In the genomic region with DNA sequence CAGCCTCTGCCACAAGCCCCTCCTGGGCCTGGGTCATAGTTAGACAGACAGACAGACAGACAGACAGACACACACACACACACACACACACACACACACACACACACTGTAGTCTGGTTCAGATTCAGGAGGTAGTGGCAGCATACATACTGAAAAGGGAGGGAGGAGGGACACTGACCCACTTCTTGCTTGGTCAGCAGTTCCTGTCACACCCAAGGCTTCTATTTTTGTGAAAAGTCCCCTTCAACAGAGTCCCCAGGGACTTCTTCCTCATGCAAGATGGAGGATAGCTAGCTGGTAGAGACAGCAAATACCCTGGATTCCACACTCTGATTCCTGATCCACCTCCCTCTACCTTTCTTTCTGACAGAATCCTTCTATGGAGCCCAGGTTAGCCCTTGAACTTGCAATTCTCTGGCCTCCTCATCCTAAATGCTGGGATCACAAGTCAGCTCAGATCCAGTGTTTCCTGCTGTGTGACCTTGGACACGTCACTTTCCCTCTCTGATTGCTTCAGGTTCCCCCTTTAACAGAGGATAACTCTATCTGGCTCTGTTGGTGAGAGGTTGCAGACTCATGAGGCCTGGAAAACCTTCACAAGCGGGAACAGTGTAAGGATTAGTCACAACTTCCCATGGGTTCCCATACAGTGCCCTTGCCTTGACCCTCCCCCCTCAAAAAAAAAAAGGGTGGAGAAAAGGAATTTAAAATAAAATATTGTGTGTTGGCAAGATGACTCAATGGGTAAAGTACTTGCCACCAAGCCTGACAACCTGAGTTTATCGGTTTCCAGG, we compare ENCODE assay signal across 15 mouse cellular contexts. TPM values are rescaled to one million over a fixed set of nuclear protein-coding genes. Genes with fewer than 3 reads are reported as not detected.
DNase-seq lines count a peak whose midpoint lies in the region; ATAC-seq and TF ChIP-seq lines count a peak whose summit lies in the region.
"Had no signal": no experiment of that assay in that cellular context is flagged by ENCODE, and none has a peak within 500 bp of the region (broad histone marks: within the 10 kb centered on the region; RNA-seq: fewer than 3 reads in every experiment).

No protein-coding gene starts in this region.

- 74% methylated on average over 3 of the region's 3 CpGs for WGBS in lung, postnatal 0 days
- WGBS in limb, embryonic 15.5 days, result 77% methylated on average over 3 of the region's 3 CpGs
- 75% methylated on average over 3 of the region's 3 CpGs for WGBS in stomach, embryonic 15.5 days

- H3K36me3 ChIP-seq in lung, postnatal 0 days (ENCODE audit: insufficient read depth, low read length), result no peaks in the 10 kb centered on the region
- H3K36me3 ChIP-seq in limb, embryonic 15.5 days, result no peaks in the 10 kb centered on the region
- H3K36me3 ChIP-seq in stomach, embryonic 15.5 days, result no peaks in the 10 kb centered on the region
- H3K36me3 ChIP-seq: heart, embryonic 15.5 days; neural tube, embryonic 12.5 days had no signal

- no peak overlapping the region for H3K4me2 ChIP-seq in lung, postnatal 0 days (replicated peaks; ENCODE audit: low read depth, low read length)
- H3K4me2 ChIP-seq in limb, embryonic 15.5 days, result no peak overlapping the region
- H3K4me2 ChIP-seq in stomach, embryonic 15.5 days, result 0 out of 2 replicates have a peak overlapping the region, but pooled peaks have one; percentile 8
- H3K4me2 ChIP-seq: heart, embryonic 15.5 days; neural tube, embryonic 12.5 days had no signal

- no peaks in the 10 kb centered on the region for H3K27me3 ChIP-seq in lung, postnatal 0 days (replicated peaks; ENCODE audit: insufficient read depth, low read length)
- no peaks in the 10 kb centered on the region for H3K27me3 ChIP-seq in limb, embryonic 15.5 days
- H3K27me3 ChIP-seq in stomach, embryonic 15.5 days (replicated peaks), result no peaks in the 10 kb centered on the region
- H3K27me3 ChIP-seq: heart, embryonic 15.5 days; neural tube, embryonic 12.5 days had no signal

- no peaks in the 10 kb centered on the region for H3K9me3 ChIP-seq in lung, postnatal 0 days (ENCODE audit: low read length)
- no peaks in the 10 kb centered on the region for H3K9me3 ChIP-seq in limb, embryonic 15.5 days
- H3K9me3 ChIP-seq in stomach, embryonic 15.5 days, result no peaks in the 10 kb centered on the region
- H3K9me3 ChIP-seq: heart, embryonic 15.5 days; neural tube, embryonic 12.5 days had no signal

- H3K4me1 ChIP-seq in lung, postnatal 0 days (ENCODE audit: insufficient read depth, low read depth, low read length), result peaks cover 7% of the 10 kb centered on the region
- peaks cover 26% of the 10 kb centered on the region for H3K4me1 ChIP-seq in limb, embryonic 15.5 days
- H3K4me1 ChIP-seq in stomach, embryonic 15.5 days, result 0 out of 2 replicates have a peak, but pooled peaks cover 11% of the 10 kb centered on the region

- ATAC-seq in lung, postnatal 0 days, result no peak; the same call in 1 of the 2 replicates
- ATAC-seq in limb, embryonic 15.5 days (ENCODE audit: insufficient number of reproducible peaks, low FRiP score, low TSS enrichment, low read depth), result no peak
- no peak for ATAC-seq in stomach, embryonic 15.5 days (ENCODE audit: insufficient read depth, low FRiP score, low read depth)

- no peak overlapping the region for H3K9ac ChIP-seq in lung, postnatal 0 days (replicated peaks; ENCODE audit: low read depth)
- H3K9ac ChIP-seq in limb, embryonic 15.5 days, result no peak overlapping the region
- H3K9ac ChIP-seq in stomach, embryonic 15.5 days, result no peak overlapping the region
- H3K9ac ChIP-seq: forebrain, postnatal 0 days; heart, embryonic 15.5 days; neural tube, embryonic 12.5 days had no signal

- H3K4me3 ChIP-seq in lung, postnatal 0 days (ENCODE audit: low read depth, low read length), result 0 out of 2 replicates have a peak overlapping the region, but pooled peaks have one; percentile 36
- no peak overlapping the region for H3K4me3 ChIP-seq in limb, embryonic 15.5 days
- H3K4me3 ChIP-seq in stomach, embryonic 15.5 days (replicated peaks), result no peak overlapping the region
- H3K4me3 ChIP-seq: heart, embryonic 15.5 days; neural tube, embryonic 12.5 days had no signal

- no peak for TF ChIP-seq CTCF in lung, postnatal 0 days (IDR thresholded peaks at IDR 0.05)

- peak; percentile 25 to 42 for DNase-seq in adrenal gland, postnatal 36 days
- no peak for DNase-seq in adrenal gland, adult 8-10 months
- DNase-seq in lung, postnatal 0 days (ENCODE audit: low spot score), result peak; percentile 45
- no peak for DNase-seq in lung, adult 18-20 months
- DNase-seq in frontal cortex, postnatal 10 days (ENCODE audit: low spot score in 2 of 2), result no peak
- no peak for DNase-seq in urinary bladder, adult 2 months (ENCODE audit: low spot score)
- DNase-seq: B cell, adult 2 months had no signal

- H3K27ac ChIP-seq in lung, postnatal 0 days (ENCODE audit: low read length), result peak overlapping the region; percentile 65
- peak overlapping the region; percentile 43 for H3K27ac ChIP-seq in limb, embryonic 15.5 days
- H3K27ac ChIP-seq in stomach, embryonic 15.5 days, result peak overlapping the region; percentile 44
- H3K27ac ChIP-seq: neural tube, embryonic 12.5 days had no signal

- no peak for TF ChIP-seq EP300 in lung, postnatal 0 days (IDR thresholded peaks at IDR 0.05)

RNA-seq across cellular contexts. Expression of a gene that starts 4.7 kb away (rescaled TPM):
- 10 to 100 TPM; 20.8 to 27.0 TPM for total RNA-seq in adrenal gland, postnatal 36 days (2021)
- 10 to 100 TPM in 2 of 4 experiments, 1 to 10 TPM in 2; 7.9 to 17.5 (median 10.3) TPM for total RNA-seq in adrenal gland, adult 8-10 months (2022)
- 266 and 308 TPM in 2 replicates for polyA plus RNA-seq in lung, postnatal 0 days (2015; fragmentation: Nextera tagmentation; extraction: Ambion mirVana)
- 29.8 and 41.9 TPM in 2 replicates for polyA plus RNA-seq in limb, embryonic 15.5 days (2015; fragmentation: Nextera tagmentation; extraction: Ambion mirVana)
- polyA plus RNA-seq in stomach, embryonic 15.5 days (2015; fragmentation: Nextera tagmentation; extraction: Ambion mirVana), result 156 and 197 TPM in 2 replicates
- 67.1 and 82.3 TPM in 2 replicates for polyA plus RNA-seq in urinary bladder, adult 2 months (2012; rRNA removed)

RNA-seq across cellular contexts. Expression of a gene that starts 23.1 kb away (rescaled TPM):
- total RNA-seq in adrenal gland, postnatal 36 days (2021), result 10 to 100 TPM; 39.0 to 41.7 TPM
- 10 to 100 TPM; 30.5 to 44.4 (median 38.2) TPM for total RNA-seq in adrenal gland, adult 8-10 months (2022)
- polyA plus RNA-seq in lung, postnatal 0 days (2015; fragmentation: Nextera tagmentation; extraction: Ambion mirVana), result 42.9 and 49.5 TPM in 2 replicates
- 43.4 and 43.9 TPM in 2 replicates for polyA plus RNA-seq in limb, embryonic 15.5 days (2015; fragmentation: Nextera tagmentation; extraction: Ambion mirVana)
- polyA plus RNA-seq in stomach, embryonic 15.5 days (2015; fragmentation: Nextera tagmentation; extraction: Ambion mirVana), result 43.5 and 53.8 TPM in 2 replicates
- polyA plus RNA-seq in urinary bladder, adult 2 months (2012; rRNA removed), result 24.5 and 27.7 TPM in 2 replicates

RNA-seq across cellular contexts. Expression of a gene that starts 31.3 kb away (rescaled TPM):
- not detected for total RNA-seq in adrenal gland, postnatal 36 days (2021)
- not detected for total RNA-seq in adrenal gland, adult 8-10 months (2022)
- 0.31 TPM in 1 of 2 replicates, not detected in the other for polyA plus RNA-seq in lung, postnatal 0 days (2015; fragmentation: Nextera tagmentation; extraction: Ambion mirVana)
- not detected in 2 replicates for polyA plus RNA-seq in limb, embryonic 15.5 days (2015; fragmentation: Nextera tagmentation; extraction: Ambion mirVana)
- 0.13 and 0.26 TPM in 2 replicates for polyA plus RNA-seq in stomach, embryonic 15.5 days (2015; fragmentation: Nextera tagmentation; extraction: Ambion mirVana)
- polyA plus RNA-seq in urinary bladder, adult 2 months (2012; rRNA removed), result 0.18 and 0.22 TPM in 2 replicates
- total RNA-seq: forebrain, postnatal 0 days; layer of hippocampus, postnatal 10 days had no signal
- polyA plus RNA-seq: embryonic facial prominence, embryonic 11.5 days; forebrain, postnatal 0 days; intestine, embryonic 14.5 days; neural tube, embryonic 12.5 days had no signal

RNA-seq across cellular contexts. Expression of a gene that starts 40.4 kb away (rescaled TPM):
- total RNA-seq in adrenal gland, postnatal 36 days (2021), result 10 to 100 TPM; 34.8 to 40.0 TPM
- total RNA-seq in adrenal gland, adult 8-10 months (2022), result 10 to 100 TPM; 25.6 to 55.5 (median 39.8) TPM
- polyA plus RNA-seq in lung, postnatal 0 days (2015; fragmentation: Nextera tagmentation; extraction: Ambion mirVana), result 33.0 and 38.3 TPM in 2 replicates
- polyA plus RNA-seq in limb, embryonic 15.5 days (2015; fragmentation: Nextera tagmentation; extraction: Ambion mirVana), result 32.7 and 37.7 TPM in 2 replicates
- polyA plus RNA-seq in stomach, embryonic 15.5 days (2015; fragmentation: Nextera tagmentation; extraction: Ambion mirVana), result 30.4 and 33.1 TPM in 2 replicates
- 48.1 and 53.3 TPM in 2 replicates for polyA plus RNA-seq in urinary bladder, adult 2 months (2012; rRNA removed)

RNA-seq across cellular contexts. Expression of a gene that starts 41.3 kb away (rescaled TPM):
- 1 to 10 TPM; 1.5 TPM for total RNA-seq in adrenal gland, postnatal 36 days (2021)
- total RNA-seq in adrenal gland, adult 8-10 months (2022), result 1 to 10 TPM; 1.4 to 4.3 (median 3.3) TPM
- polyA plus RNA-seq in lung, postnatal 0 days (2015; fragmentation: Nextera tagmentation; extraction: Ambion mirVana), result 3.9 and 4.1 TPM in 2 replicates
- polyA plus RNA-seq in limb, embryonic 15.5 days (2015; fragmentation: Nextera tagmentation; extraction: Ambion mirVana), result 0.79 and 1.9 TPM in 2 replicates
- polyA plus RNA-seq in stomach, embryonic 15.5 days (2015; fragmentation: Nextera tagmentation; extraction: Ambion mirVana), result 1.2 and 1.3 TPM in 2 replicates
- 2.1 and 3.0 TPM in 2 replicates for polyA plus RNA-seq in urinary bladder, adult 2 months (2012; rRNA removed)

Comparison
In these comparisons a context has a peak if more than half of its experiments do, and no peak if none do; other contexts are left out.
1. DNase-seq: peak in adrenal gland, postnatal 36 days (2 of 2) and lung, postnatal 0 days (single experiment); none in adrenal gland, adult 8-10 months (single experiment), lung, adult 18-20 months (0 of 2), frontal cortex, postnatal 10 days (0 of 2) and urinary bladder, adult 2 months (single experiment).
2. Peak in every context shown above with its lines, with median percentiles within 50 percentile points of each other: H3K27ac ChIP-seq.